Mouse (Mus musculus) neutrophil, adult 83 days (primary cell): ENCODE data around the gene Myzap. TPM values are rescaled to one million over a fixed set of nuclear protein-coding genes. Genes with fewer than 3 reads are reported as not detected.

Experiments
- total RNA-seq, 2 experiments: library from RNA; stranded (reverse); gene quantifications; one replicate each; pipeline ENCODE4 v1.2.4; 2023

Gene Myzap
- under 1 TPM in 1 of 2 experiments, not detected in 1; 0.33 TPM for total RNA-seq

GRCm38 (mm10) chr9:71591938-71592548 is at the start of gene Myzap:
Myzap (minus strand) TSS chr9:71592360.

DNA sequence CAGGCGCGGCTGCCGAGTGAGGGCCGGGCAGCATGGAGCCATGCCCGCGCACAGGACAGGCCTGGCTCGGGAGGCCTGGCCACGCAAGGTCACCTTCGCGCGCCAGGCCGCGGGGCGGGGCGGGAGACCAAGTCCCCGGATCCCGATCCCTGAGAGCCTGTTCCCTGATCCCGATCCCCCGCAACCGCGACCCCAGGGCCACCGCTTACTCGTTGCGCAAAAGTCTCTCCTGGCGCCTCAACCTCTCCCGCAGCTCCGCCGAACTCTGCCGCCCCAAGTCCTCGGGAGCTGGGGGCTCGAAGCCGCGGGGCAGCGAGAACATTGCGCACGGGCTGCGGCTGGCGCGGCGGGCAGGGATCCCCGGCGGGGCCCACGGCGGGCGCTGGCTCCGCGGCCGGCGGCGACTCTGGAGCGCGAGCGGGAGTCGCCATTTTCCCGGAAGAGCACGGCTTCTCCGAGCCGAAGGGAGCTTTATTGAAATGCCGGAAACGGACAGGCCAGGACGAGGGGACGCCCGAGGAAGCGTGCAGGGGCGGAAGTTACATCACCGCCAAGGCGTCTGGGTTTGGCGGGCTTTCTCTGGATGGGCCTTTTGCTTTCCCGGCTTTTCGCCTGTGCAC is 106.6 kb downstream of the Myzap start, which contains the start of gene Polr2m:
Gene Polr2m, minus strand, starts transcription at position 461 of the 620 bp plus-strand sequence.

Other genes with a start within 250 kb of the Myzap start
- gene Polr2m, start 106.4 kb downstream of the Myzap start, total RNA-seq, result 10 to 100 TPM; 59.5 to 62.2 TPM
- gene Cgnl1, start 179.2 kb upstream of the Myzap start, total RNA-seq, result 1 to 10 TPM; 2.0 to 2.5 TPM